Mouse (Mus musculus) brain, embryonic 14.5 days (tissue): ENCODE results near the gene Adam10.

ENCODE experiments used
- CTCF ChIP-seq: fragments of 200-500 bp; IDR thresholded peaks from 2 replicates; pipeline ENCODE4 v1.5.1; 2012; ENCODE audit warnings: inconsistent platforms, mild to moderate bottlenecking, moderate library complexity, borderline replicate concordance; ENCODE audit not compliant: insufficient read depth, insufficient read length; ENCODE audit errors: extremely low read depth
- POLR2A ChIP-seq: fragments of 200-500 bp; IDR thresholded peaks from 2 replicates; pipeline ENCODE4 v1.6.1; 2012; ENCODE audit warnings: mild to moderate bottlenecking, inconsistent platforms, borderline replicate concordance; ENCODE audit not compliant: poor library complexity, insufficient read depth, insufficient read length, severe bottlenecking; ENCODE audit errors: extremely low read depth

DNA sequence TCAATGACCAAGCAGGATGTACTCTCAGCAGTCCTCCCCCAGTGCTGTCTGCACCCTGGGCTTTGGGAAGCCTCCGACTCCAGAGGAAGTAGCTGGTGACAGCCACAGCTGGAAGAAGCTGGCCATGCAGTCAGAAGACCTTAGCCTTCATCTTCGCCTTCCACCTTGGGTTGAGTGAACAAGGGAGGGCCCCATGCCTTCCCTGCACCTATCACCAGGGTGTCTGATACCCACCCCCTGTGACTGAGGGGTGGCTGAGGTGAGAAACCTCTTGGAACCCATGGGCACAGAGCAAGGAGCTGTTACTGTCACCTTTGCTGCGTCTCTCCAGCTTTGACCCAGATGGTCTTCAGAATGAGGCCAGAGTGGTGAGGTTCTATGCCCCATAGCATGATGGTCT lies 123.0 kb downstream of the Adam10 start:
- TF ChIP-seq CTCF (no peak), POLR2A (no peak)
